Mouse (Mus musculus) ES-E14 (cell line): Measurements from ENCODE around the gene Eef1akmt4.

Experiments used
- HCFC1 ChIP-seq: IDR thresholded peaks from 2 replicates; pipeline ENCODE4 v1.6.1; 2012; ENCODE audit warnings: low read length, inconsistent platforms, borderline replicate concordance; ENCODE audit not compliant: insufficient read depth
- MAFK ChIP-seq: IDR thresholded peaks from 2 replicates; pipeline ENCODE4 v1.6.1; 2014; ENCODE audit warnings: mild to moderate bottlenecking, low read depth, low read length, inconsistent platforms; ENCODE audit not compliant: insufficient read depth
- ZC3H11A ChIP-seq: IDR thresholded peaks from 2 replicates; pipeline ENCODE4 v1.6.1; 2012; ENCODE audit warnings: low read depth, mild to moderate bottlenecking, inconsistent platforms, low read length, borderline replicate concordance
- ZNF384 ChIP-seq: IDR thresholded peaks from 2 replicates; pipeline ENCODE4 v1.6.1; 2012; ENCODE audit warnings: low read depth, low read length, inconsistent platforms

- TF ChIP-seq ZNF384 (no peak), MAFK (no peak), ZC3H11A (no peak), HCFC1 (no peak)
Measured at GRCm38 (mm10) chr16:20590680-20591038, 20.7 kb upstream of the Eef1akmt4 start.
